9 mouse cellular contexts compared by ENCODE assay signal in the genomic region with DNA sequence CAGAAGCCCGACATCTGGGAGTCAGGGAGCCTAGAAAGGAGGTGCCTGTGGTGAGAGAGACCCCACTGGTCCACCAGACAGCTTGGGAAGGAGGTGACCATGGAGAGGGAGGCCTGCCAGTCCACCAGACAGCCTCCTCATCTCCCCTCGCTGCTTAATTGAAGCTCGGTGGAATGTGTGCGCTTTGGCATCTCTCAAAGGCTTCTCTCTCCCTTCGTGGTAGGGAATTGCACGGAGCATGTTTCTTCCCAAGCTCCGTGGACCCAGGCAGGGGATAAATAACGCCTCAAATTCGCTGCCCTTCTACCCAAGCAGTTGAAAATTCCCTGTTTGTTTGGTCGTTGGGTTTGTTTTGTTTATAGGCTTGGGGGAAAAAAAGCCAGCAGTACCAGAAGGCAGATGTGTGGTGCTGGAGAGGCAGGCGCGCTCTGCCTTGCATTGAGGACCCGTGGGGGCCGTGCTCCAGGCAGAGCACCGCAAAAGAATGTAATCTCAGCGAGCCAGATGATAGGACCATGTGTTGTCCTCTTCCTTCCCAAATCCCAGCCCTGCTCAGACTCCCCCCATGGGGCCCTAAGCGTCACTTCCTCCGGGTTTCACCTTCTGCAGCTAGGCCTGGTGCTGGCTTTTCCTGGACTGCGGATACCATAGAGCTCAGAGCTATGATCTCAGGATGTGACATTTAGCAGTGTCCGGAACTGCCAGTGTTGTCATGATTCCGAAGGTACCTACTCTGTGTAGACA. TPM values are rescaled to one million over a fixed set of nuclear protein-coding genes. Genes with fewer than 3 reads are reported as not detected.
A peak's percentile ranks its signal among the peaks of the same experiment; 100 is the strongest.
DNase-seq lines count a peak whose midpoint lies in the region; ATAC-seq and TF ChIP-seq lines count a peak whose summit lies in the region.
"Had no signal": no experiment of that assay in that cellular context is flagged by ENCODE, and none has a peak within 500 bp of the region (broad histone marks: within the 10 kb centered on the region; RNA-seq: fewer than 3 reads in every experiment).

No protein-coding gene starts in this region.

- H3K27me3 ChIP-seq in lung, embryonic 14.5 days (ENCODE audit: insufficient read depth, low read length): no peaks in the 10 kb centered on the region
- H3K27me3 ChIP-seq in heart, embryonic 10.5 days (ENCODE audit: insufficient read depth, poor library complexity, severe bottlenecking): no peaks in the 10 kb centered on the region; the same call in 1 of the 2 replicates
- H3K27me3 ChIP-seq in neural tube, embryonic 13.5 days: no peaks in the 10 kb centered on the region
- H3K27me3 ChIP-seq: limb, embryonic 13.5 days had no signal

- no peaks in the 10 kb centered on the region for H3K4me1 ChIP-seq in lung, embryonic 14.5 days (ENCODE audit: insufficient read depth)
- H3K4me1 ChIP-seq in heart, embryonic 10.5 days: peaks cover 35% of the 10 kb centered on the region
- peaks cover 33% of the 10 kb centered on the region for H3K4me1 ChIP-seq in neural tube, embryonic 13.5 days (replicated peaks)

- H3K9ac ChIP-seq in lung, embryonic 14.5 days: no peak overlapping the region
- H3K9ac ChIP-seq in neural tube, embryonic 13.5 days: peak overlapping the region; percentile 47
- H3K9ac ChIP-seq: limb, embryonic 13.5 days had no signal

- ATAC-seq in lung, embryonic 14.5 days (ENCODE audit: insufficient read depth): peak; percentile 49
- peak; percentile 34; the same call in 1 of the 2 replicates for ATAC-seq in neural tube, embryonic 13.5 days (ENCODE audit: low read depth)

- no peak overlapping the region for H3K27ac ChIP-seq in lung, embryonic 14.5 days (ENCODE audit: low read depth)
- H3K27ac ChIP-seq in heart, embryonic 10.5 days: peak overlapping the region; percentile 49
- H3K27ac ChIP-seq in neural tube, embryonic 13.5 days (replicated peaks): peak overlapping the region; percentile 90
- H3K27ac ChIP-seq: limb, embryonic 13.5 days had no signal

- 53% methylated on average over 21 of the region's 21 CpGs for WGBS in lung, embryonic 14.5 days
- 48% methylated on average over 21 of the region's 21 CpGs for WGBS in heart, embryonic 10.5 days
- WGBS in neural tube, embryonic 13.5 days: 52% methylated on average over 21 of the region's 21 CpGs

- TF ChIP-seq CTCF in lung, embryonic 14.5 days (IDR thresholded peaks at IDR 0.05; ENCODE audit: low read depth): no peak

- H3K4me2 ChIP-seq in lung, embryonic 14.5 days: no peak overlapping the region
- 0 out of 2 replicates have a peak overlapping the region, but pooled peaks have one; percentile 2 for H3K4me2 ChIP-seq in neural tube, embryonic 13.5 days
- H3K4me2 ChIP-seq: limb, embryonic 13.5 days had no signal

- peak; percentile 39 for DNase-seq in lung, embryonic 14.5 days
- no peak for DNase-seq in lung, postnatal 25 days (ENCODE audit: low spot score)
- DNase-seq in heart, embryonic 10.5 days (ENCODE audit: low spot score): no peak
- DNase-seq in kidney, adult 8-10 months: peak; percentile 26 to 32
- DNase-seq in cerebellum, postnatal 25 days: no peak
- DNase-seq in spleen, postnatal 4 days (ENCODE audit: low spot score in 2 of 2): no peak
- DNase-seq in urinary bladder, postnatal 14 days (ENCODE audit: low spot score): no peak

- 0 out of 2 replicates have a peak, but pooled peaks cover 11% of the 10 kb centered on the region for H3K36me3 ChIP-seq in lung, embryonic 14.5 days (ENCODE audit: insufficient read depth)
- peaks cover 10% of the 10 kb centered on the region; the same call in 1 of the 2 replicates for H3K36me3 ChIP-seq in heart, embryonic 10.5 days
- H3K36me3 ChIP-seq in neural tube, embryonic 13.5 days: no peaks in the 10 kb centered on the region

- H3K4me3 ChIP-seq in lung, embryonic 14.5 days (ENCODE audit: low read depth, low read length): no peak overlapping the region
- H3K4me3 ChIP-seq in heart, embryonic 10.5 days: 0 out of 2 replicates have a peak overlapping the region, but pooled peaks have one; percentile 9
- H3K4me3 ChIP-seq in neural tube, embryonic 13.5 days: no peak overlapping the region
- H3K4me3 ChIP-seq: limb, embryonic 13.5 days had no signal

- no peaks in the 10 kb centered on the region for H3K9me3 ChIP-seq in lung, embryonic 14.5 days (ENCODE audit: low read depth, low read length)
- H3K9me3 ChIP-seq in heart, embryonic 10.5 days: no peaks in the 10 kb centered on the region
- H3K9me3 ChIP-seq in neural tube, embryonic 13.5 days: no peaks in the 10 kb centered on the region
- H3K9me3 ChIP-seq: limb, embryonic 13.5 days had no signal

RNA-seq across cellular contexts. Expression of a gene that starts 40.1 kb away (rescaled TPM):
- polyA plus RNA-seq in lung, embryonic 14.5 days (2014; fragmentation: Nextera tagmentation; extraction: Ambion mirVana): 23.0 and 26.9 TPM in 2 replicates
- polyA plus RNA-seq in heart, embryonic 10.5 days (2016; fragmentation: Nextera tagmentation; extraction: Ambion mirVana): 27.8 and 31.4 TPM in 2 replicates
- polyA plus RNA-seq in neural tube, embryonic 13.5 days (2015; fragmentation: Nextera tagmentation; extraction: Ambion mirVana): 17.5 and 18.8 TPM in 2 replicates

Comparison
In these comparisons a context has a peak if more than half of its experiments do, and no peak if none do; other contexts are left out.
1. DNase-seq: peak in lung, embryonic 14.5 days (single experiment) and kidney, adult 8-10 months (2 of 2); none in lung, postnatal 25 days (single experiment), heart, embryonic 10.5 days (single experiment), cerebellum, postnatal 25 days (0 of 2), spleen, postnatal 4 days (0 of 2) and urinary bladder, postnatal 14 days (single experiment).